Mouse (Mus musculus): ENCODE results near the gene Mrps27. TPM values are rescaled to one million over a fixed set of nuclear protein-coding genes. Genes with fewer than 3 reads are reported as not detected.

The Mrps27 gene
- total and polyA plus RNA-seq, 3 experiments = 32.6 to 64.8 (median 46.8) TPM

DNA sequence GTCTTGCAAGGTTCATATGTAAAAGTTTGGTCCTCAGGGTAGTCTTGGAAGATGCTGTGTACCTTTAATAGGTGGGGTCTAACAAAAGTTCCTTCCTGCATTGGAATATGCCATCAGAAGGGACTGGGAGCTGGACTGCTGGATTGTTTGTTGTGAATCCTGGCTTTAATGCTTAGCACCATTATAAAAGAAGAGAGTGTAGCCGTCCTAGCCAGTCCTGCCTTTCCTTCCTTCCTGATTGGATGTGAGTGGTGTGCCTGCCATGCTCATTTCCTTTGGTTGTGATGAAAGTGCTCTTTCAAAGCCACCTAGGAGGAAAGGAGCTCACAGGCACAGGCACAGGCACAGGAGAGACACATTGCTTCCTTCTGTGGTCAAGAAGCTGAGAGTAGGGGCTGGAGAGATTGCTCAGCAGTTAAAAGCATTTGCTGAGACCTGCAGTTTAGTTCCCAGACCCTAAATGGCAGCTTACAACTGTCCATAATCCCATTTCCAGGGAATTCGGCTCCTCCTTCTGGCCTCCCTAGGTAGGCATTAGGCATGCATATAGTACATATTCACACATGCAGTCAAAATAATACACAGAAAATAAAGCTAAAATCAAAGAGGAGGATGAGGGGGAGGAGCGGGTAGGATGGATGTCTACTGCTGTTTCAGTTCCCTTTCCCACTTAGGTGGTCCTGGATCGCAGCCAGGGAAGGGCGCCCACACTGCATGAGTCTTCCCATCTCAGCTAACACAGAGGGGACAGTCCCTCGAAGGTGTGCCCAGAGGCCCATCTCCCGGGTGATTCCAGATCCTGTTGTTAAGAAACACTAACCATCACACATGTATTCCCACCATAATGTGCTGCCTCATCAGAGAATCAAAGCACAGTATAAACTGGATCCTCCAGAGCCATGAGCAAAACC lies 43.6 kb downstream of the Mrps27 start:
- peaks cover 4 to 27% of the 10 kb centered on the region in 2 experiments; a peak in 3 of 4 replicates for H3K4me1 ChIP-seq (ENCODE audit: control insufficient read depth in 1 of 2, insufficient read depth in 2 of 2)
- no peak overlapping the region for H3K4me2 ChIP-seq (ENCODE audit: insufficient read depth, low read depth, poor library complexity, severe bottlenecking)
- in situ Hi-C loops (cut with MboI; ENCODE audit: low pct_ligation_motif_present, low pct_unique_long_range_greater_than_20kb, low sequenced_read_pairs) = no loop called here
- dilution Hi-C loops (cut with MboI; ENCODE audit: extremely low pct_ligation_motif_present, extremely low pct_unique_long_range_greater_than_20kb, low sequenced_read_pairs) = loop anchor here (25.0 kb wide), 1 partner anchor 124 kb away; the partner anchor contains the start of gene Map1b
- no peak overlapping the region for H3K4me3 ChIP-seq (replicated peaks in 1 of 3; ENCODE audit: low read depth in 2 of 3, low read length in 2 of 3, poor library complexity in 1 of 3)
- TF ChIP-seq ELF1 (IDR thresholded peaks at IDR 0.05; ENCODE audit: low read depth, low read length) (no peak), MAFK (IDR thresholded peaks at IDR 0.05; ENCODE audit: insufficient replicate concordance, low read length) (no peak), USF2 (conservative IDR thresholded peaks at IDR 0.05; ENCODE audit: low read depth, low read length) (no peak), GABPA (IDR thresholded peaks at IDR 0.05; ENCODE audit: insufficient replicate concordance, low read depth, low read length) (no peak), RCOR1 (conservative IDR thresholded peaks at IDR 0.05; ENCODE audit: low read depth, low read length) (no peak), TBP (conservative IDR thresholded peaks at IDR 0.05; ENCODE audit: low read depth, low read length) (no peak)
- no peaks in the 10 kb centered on the region for H3K79me2 ChIP-seq (replicated peaks; ENCODE audit: control insufficient read depth, extremely low read depth, insufficient read depth, poor library complexity, severe bottlenecking)
- no peak for DNase-seq (ENCODE audit: extremely low read depth)
- no peaks in the 10 kb centered on the region for H3K9me3 ChIP-seq (replicated peaks; ENCODE audit: low read length)
- peaks cover 14 to 68% of the 10 kb centered on the region in 2 experiments for H3K36me3 ChIP-seq (replicated peaks in 1 of 2; ENCODE audit: control insufficient read depth in 1 of 2, insufficient read depth in 1 of 2, low read length in 1 of 2)
- H3K27ac ChIP-seq (ENCODE audit: insufficient read depth, low read depth) = no peak overlapping the region
- no peak overlapping the region for H3K9ac ChIP-seq (ENCODE audit: insufficient read depth, low read depth)
- no peaks in the 10 kb centered on the region for H3K27me3 ChIP-seq (replicated peaks)

DNA sequence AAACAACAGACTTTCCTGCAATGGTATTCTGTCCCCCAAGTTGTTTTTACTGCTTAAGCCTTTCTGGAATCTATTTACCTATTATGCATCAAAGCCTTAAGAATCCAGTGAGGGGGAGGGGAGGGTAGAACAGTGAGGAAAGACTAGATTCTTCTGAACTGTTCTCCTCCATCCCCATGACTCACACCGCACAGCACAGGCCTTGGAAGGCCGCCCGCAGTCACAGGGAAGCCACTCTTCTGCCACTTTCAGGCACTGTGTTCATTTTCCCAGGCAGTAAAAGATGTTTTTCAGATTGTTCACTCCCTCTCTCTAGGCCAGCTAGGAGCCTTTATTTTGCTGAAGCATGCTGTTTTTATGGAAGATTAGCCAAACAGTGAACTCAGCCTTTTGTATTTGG lies 46.8 kb downstream of the Mrps27 start:
- H3K79me2 ChIP-seq (replicated peaks; ENCODE audit: control insufficient read depth, extremely low read depth, insufficient read depth, poor library complexity, severe bottlenecking) = no peaks in the 10 kb centered on the region
- dilution Hi-C loops (cut with MboI; ENCODE audit: extremely low pct_ligation_motif_present, extremely low pct_unique_long_range_greater_than_20kb, low sequenced_read_pairs) (loop anchor here (25.0 kb wide), 1 partner anchor 121 kb away; the partner anchor contains the start of gene Map1b), in situ Hi-C loops (cut with MboI; ENCODE audit: low pct_ligation_motif_present, low pct_unique_long_range_greater_than_20kb, low sequenced_read_pairs) (no loop called here)
- H3K4me3 ChIP-seq (replicated peaks in 1 of 3; ENCODE audit: low read depth in 2 of 3, low read length in 2 of 3, poor library complexity in 1 of 3) = no peak overlapping the region
- H3K27me3 ChIP-seq (replicated peaks) = no peaks in the 10 kb centered on the region
- peaks cover 4 to 35% of the 10 kb centered on the region in 2 experiments; a peak in 3 of 4 replicates for H3K4me1 ChIP-seq (ENCODE audit: control insufficient read depth in 1 of 2, insufficient read depth in 2 of 2)
- peaks cover 15 to 59% of the 10 kb centered on the region in 2 experiments for H3K36me3 ChIP-seq (replicated peaks in 1 of 2; ENCODE audit: control insufficient read depth in 1 of 2, insufficient read depth in 1 of 2, low read length in 1 of 2)
- H3K4me2 ChIP-seq (ENCODE audit: insufficient read depth, low read depth, poor library complexity, severe bottlenecking) = no peak overlapping the region
- H3K9ac ChIP-seq (ENCODE audit: insufficient read depth, low read depth) = no peak overlapping the region
- no peak for DNase-seq (ENCODE audit: extremely low read depth)
- no peak overlapping the region for H3K27ac ChIP-seq (ENCODE audit: insufficient read depth, low read depth)
- H3K9me3 ChIP-seq (replicated peaks; ENCODE audit: low read length) = no peaks in the 10 kb centered on the region
- TF ChIP-seq CHD1 (IDR thresholded peaks at IDR 0.05; ENCODE audit: low read depth, low read length) (no peak), NELFE (IDR thresholded peaks at IDR 0.05; ENCODE audit: low read depth, low read length) (no peak), PAX5 (IDR thresholded peaks at IDR 0.05; ENCODE audit: low read length) (no peak), MAZ (IDR thresholded peaks at IDR 0.05; ENCODE audit: low read depth, low read length) (no peak), ZNF384 (IDR thresholded peaks at IDR 0.05; ENCODE audit: low read depth, low read length) (no peak), CHD2 (IDR thresholded peaks at IDR 0.05; ENCODE audit: low read length) (no peak), BHLHE40 (IDR thresholded peaks at IDR 0.05; ENCODE audit: low read depth, low read length) (no peak), SMC3 (IDR thresholded peaks at IDR 0.05; ENCODE audit: low read depth, low read length) (no peak), JUND (conservative IDR thresholded peaks at IDR 0.05; ENCODE audit: low read depth, low read length) (no peak), CTCF (conservative IDR thresholded peaks at IDR 0.05 in 1 of 2, IDR thresholded peaks at IDR 0.05 in 1 of 2; ENCODE audit: low read depth in 2 of 2, low read length in 2 of 2) (no peak), ETS1 (conservative IDR thresholded peaks at IDR 0.05; ENCODE audit: low read depth, low read length) (no peak), UBTF (IDR thresholded peaks at IDR 0.05; ENCODE audit: low read depth, low read length) (no peak), HCFC1 (IDR thresholded peaks at IDR 0.05; ENCODE audit: low read depth, low read length) (no peak)
